Mouse (Mus musculus) heart, embryonic 15.5 days (tissue): ENCODE results near the gene Asb15. TPM values are rescaled to one million over a fixed set of nuclear protein-coding genes. Genes with fewer than 3 reads are reported as not detected.
A peak's percentile ranks its signal among the peaks of the same experiment; 100 is the strongest.

Source experiments
- ATAC-seq: fragments of 200-750 bp; cut with Nextera tagmentation; replicated peaks from 2 replicates; pipeline ENCODE4 v1.8.0; 2017; ENCODE audit warnings: low read depth, moderate TSS enrichment; ENCODE audit not compliant: insufficient number of reproducible peaks, insufficient read depth, low FRiP score
- H3K27ac ChIP-seq: fragments of 300-500 bp; sonication (generic); 2 replicates; pipeline ENCODE4 v1.5.1; 2015; ENCODE audit warnings: mild to moderate bottlenecking, inconsistent platforms
- H3K27me3 ChIP-seq: fragments of 300-500 bp; sonication (generic); 2 replicates; pipeline ENCODE4 v1.6.1; 2015; ENCODE audit warnings: inconsistent platforms
- H3K36me3 ChIP-seq: fragments of 300-500 bp; sonication (generic); 2 replicates; pipeline ENCODE4 v1.6.1; 2015; ENCODE audit warnings: mild to moderate bottlenecking, inconsistent platforms
- H3K4me1 ChIP-seq: fragments of 300-500 bp; sonication (generic); replicated peaks from 2 replicates; pipeline ENCODE4 v1.6.1; 2015; ENCODE audit warnings: inconsistent platforms
- H3K4me2 ChIP-seq: fragments of 300-500 bp; sonication (generic); 2 replicates; pipeline ENCODE4 v1.6.1; 2015; ENCODE audit warnings: inconsistent platforms, mild to moderate bottlenecking, moderate library complexity
- H3K4me3 ChIP-seq: fragments of 300-500 bp; sonication (generic); 2 replicates; pipeline ENCODE4 v1.5.1; 2015; ENCODE audit warnings: mild to moderate bottlenecking, inconsistent platforms
- H3K9ac ChIP-seq: fragments of 300-500 bp; sonication (generic); 2 replicates; pipeline ENCODE4 v1.6.1; 2015; ENCODE audit warnings: mild to moderate bottlenecking, inconsistent platforms
- H3K9me3 ChIP-seq: fragments of 300-500 bp; sonication (generic); replicated peaks from 2 replicates; pipeline ENCODE4 v1.6.1; 2016; ENCODE audit warnings: inconsistent platforms
- WGBS: fragments of 180-500 bp; shearing (Covaris S2); methylation state at CpG from one replicate; pipeline ENCODE4 v1.1.7; 2015; ENCODE audit warnings: mixed read lengths; 5-methylcytosine and 5-hydroxymethylcytosine counted together
- polyA plus RNA-seq: library from polyadenylated mRNA; unstranded; fragments of >200 nt; fragmentation: Nextera tagmentation; extraction: Ambion mirVana; gene quantifications from 2 replicates; pipeline ENCODE4 v1.2.1, GENCODE M21; 2015

Gene Asb15
- polyA plus RNA-seq, 1 experiment from 2014 or later: 0.48 TPM

DNA sequence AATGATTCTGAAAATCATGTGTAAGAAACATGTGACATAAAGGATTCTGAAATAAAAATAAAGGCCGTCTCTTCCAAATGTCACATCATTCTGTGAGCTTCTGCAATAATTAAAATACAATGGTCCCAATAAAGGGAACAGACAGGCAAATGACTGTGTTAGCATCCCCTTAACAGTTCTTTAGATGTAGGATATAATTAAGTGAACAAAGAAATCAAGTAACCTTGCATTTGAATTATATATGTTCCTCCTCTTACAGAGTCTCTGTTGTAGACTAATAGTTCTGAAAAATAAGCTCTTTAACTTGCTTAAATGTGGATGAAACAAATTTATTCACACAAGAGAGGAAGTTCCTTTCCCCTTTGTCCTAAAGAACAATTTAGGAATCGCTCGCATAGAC, 10.5 kb downstream of the Asb15 start:
- Histone ChIP-seq H3K27me3 (no peaks in the 10 kb centered on the region), H3K36me3 (no peaks in the 10 kb centered on the region), H3K4me1 (peaks cover 17% of the 10 kb centered on the region), H3K4me3 (no peak overlapping the region), H3K9ac (no peak overlapping the region), H3K4me2 (no peak overlapping the region), H3K9me3 (no peaks in the 10 kb centered on the region), H3K27ac (no peak overlapping the region)
- ATAC-seq: no peak
- 83% methylated on average over 3 of the region's 3 CpGs for WGBS

DNA sequence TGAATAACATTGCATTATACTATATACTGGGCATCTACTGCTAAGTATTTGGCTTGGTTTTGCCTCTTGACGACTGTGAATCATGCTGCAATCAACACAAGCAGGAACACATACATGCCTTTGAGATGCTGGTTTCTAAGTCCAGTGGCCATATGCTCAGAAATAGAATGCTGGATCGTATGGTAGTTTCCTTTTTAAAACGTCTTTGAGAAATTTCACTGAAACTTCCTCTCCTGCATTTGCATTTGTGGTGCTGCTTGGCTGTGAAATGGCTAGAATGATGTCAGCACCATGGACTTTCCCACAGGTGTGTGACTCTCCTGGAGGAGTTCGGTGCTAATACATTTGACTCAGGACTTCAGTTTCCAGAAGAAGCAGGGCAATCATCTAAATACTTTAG, 12.2 kb downstream of the Asb15 start:
- 66% methylated on average over 4 of the region's 4 CpGs for WGBS
- Histone ChIP-seq H3K4me1 (peaks cover 17% of the 10 kb centered on the region), H3K27me3 (no peaks in the 10 kb centered on the region), H3K27ac (no peak overlapping the region), H3K9me3 (no peaks in the 10 kb centered on the region), H3K4me3 (no peak overlapping the region), H3K4me2 (no peak overlapping the region), H3K9ac (no peak overlapping the region), H3K36me3 (no peaks in the 10 kb centered on the region)
- ATAC-seq: no peak

DNA sequence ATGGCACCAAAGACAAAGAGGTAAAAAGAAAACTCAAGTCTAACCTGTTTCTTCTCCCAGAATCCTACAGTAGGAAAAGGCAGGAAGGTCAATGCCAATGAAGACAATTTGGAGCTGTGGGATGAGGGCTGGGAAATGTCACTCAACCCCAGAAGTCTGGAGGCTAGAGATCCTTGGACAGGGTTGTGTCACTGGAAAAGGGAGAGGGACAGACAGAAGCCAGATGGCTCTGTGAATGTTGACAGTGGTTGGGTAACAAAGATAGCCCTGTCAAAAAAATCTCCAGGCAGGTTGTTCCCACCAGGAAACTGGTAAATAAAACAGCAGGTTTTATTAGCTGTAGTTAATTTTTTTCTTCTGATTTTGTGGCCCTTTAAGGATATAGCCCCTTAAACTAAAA, 14.4 kb downstream of the Asb15 start:
- H3K36me3 ChIP-seq: no peaks in the 10 kb centered on the region
- no peaks in the 10 kb centered on the region for H3K27me3 ChIP-seq
- peak overlapping the region; percentile 72 for H3K27ac ChIP-seq
- no peak for ATAC-seq
- H3K4me3 ChIP-seq: no peak overlapping the region
- H3K4me2 ChIP-seq: peak overlapping the region; percentile 3; the same call in 1 of the 2 replicates
- no peak overlapping the region for H3K9ac ChIP-seq
- peaks cover 28% of the 10 kb centered on the region for H3K4me1 ChIP-seq
- H3K9me3 ChIP-seq: no peaks in the 10 kb centered on the region

DNA sequence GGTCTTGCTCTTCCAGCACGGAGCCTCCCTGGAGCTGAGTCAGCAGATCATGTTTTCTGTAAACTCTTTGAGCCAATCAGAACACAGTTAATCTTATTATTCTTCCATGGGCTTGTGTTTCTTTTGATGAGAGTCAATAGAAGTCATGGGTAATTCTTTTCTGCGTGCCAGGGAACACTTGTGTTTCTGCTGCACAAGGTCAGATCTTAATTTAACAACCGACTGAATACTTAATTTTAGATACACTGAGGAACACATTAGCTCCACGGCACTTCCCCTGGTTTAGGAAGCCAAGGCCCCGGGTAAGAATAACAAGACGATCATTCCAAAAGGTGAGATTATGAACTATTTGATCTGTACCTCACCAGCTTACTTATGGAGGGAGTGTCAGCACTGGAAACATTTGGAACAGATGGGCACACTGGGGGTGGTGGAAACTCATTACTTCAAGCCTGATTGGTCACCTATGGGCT, 15.2 kb downstream of the Asb15 start:
- H3K4me2 ChIP-seq: peak overlapping the region; percentile 3; the same call in 1 of the 2 replicates
- WGBS: 32% methylated on average over 6 of the region's 6 CpGs
- peak overlapping the region; percentile 72 for H3K27ac ChIP-seq

DNA sequence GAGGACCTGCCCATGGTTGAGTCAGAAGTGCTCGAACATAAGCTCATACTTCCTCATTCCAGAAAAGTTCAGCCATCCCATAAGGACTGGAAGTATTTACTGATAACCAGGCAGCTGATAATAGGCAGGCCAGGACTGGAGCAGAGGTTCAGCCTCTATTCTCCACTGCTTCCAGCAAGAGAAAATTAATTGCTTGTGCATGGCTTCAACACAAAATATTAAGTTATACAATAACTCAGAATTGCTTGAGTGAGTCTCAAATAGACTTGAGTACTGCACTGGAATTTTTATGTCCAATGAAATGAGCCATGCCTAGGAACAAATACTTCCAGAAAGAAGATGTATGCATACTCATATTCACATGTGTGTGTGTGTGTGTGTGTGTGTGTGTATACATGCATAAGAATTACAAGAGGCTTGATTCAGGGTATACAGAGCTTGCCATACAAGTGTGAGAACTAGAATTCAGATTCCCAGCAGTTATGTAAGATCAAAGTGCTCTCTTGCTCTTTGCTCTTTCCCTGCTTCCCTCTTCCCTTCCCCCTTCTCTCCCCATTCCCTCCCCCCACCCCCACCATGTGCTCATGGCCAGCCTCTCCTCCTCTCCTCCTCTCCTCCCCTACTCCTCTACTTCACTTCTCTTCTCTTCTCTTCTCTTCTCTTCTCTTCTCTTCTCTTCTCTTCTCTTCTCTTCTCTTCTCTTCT, 18.9 kb downstream of the Asb15 start:
- peak overlapping the region; percentile 55; the same call in 1 of the 2 replicates for H3K27ac ChIP-seq
- no peak overlapping the region for H3K9ac ChIP-seq
- ATAC-seq: peak; percentile 70; the same call in 1 of the 2 replicates
- no peaks in the 10 kb centered on the region for H3K36me3 ChIP-seq
- H3K27me3 ChIP-seq: no peaks in the 10 kb centered on the region
- peaks cover 22% of the 10 kb centered on the region for H3K4me1 ChIP-seq
- H3K9me3 ChIP-seq: no peaks in the 10 kb centered on the region
- WGBS: 7% methylated on average over 1 of the region's 1 CpGs
- no peak overlapping the region for H3K4me3 ChIP-seq
- H3K4me2 ChIP-seq: no peak overlapping the region

More for the DNA sequence above, 15.2 kb downstream of the Asb15 start:
- Histone ChIP-seq H3K9ac (no peak overlapping the region), H3K4me1 (peaks cover 28% of the 10 kb centered on the region), H3K4me3 (no peak overlapping the region), H3K36me3 (no peaks in the 10 kb centered on the region), H3K9me3 (no peaks in the 10 kb centered on the region), H3K27me3 (no peaks in the 10 kb centered on the region)
- no peak for ATAC-seq

DNA sequence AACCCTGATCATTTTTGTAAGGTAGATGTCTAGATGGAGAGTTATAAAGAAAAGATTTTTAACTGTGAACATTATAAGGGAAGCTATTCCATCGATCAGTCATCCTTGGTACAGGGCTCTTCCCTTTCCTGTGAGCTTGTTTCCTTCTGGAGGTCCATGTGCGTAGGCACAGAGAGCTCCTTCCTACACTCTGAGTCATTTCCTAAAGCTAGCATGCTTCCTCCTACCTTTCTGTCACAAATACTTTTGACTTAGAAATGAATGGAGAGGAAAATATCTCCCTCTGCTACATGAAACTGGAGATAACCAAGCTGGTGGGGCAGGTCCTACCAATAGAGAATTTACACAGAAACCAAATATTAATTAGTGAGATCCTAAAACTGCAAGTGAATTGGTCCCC, 21.9 kb downstream of the Asb15 start:
- H3K9ac ChIP-seq: no peak overlapping the region

DNA sequence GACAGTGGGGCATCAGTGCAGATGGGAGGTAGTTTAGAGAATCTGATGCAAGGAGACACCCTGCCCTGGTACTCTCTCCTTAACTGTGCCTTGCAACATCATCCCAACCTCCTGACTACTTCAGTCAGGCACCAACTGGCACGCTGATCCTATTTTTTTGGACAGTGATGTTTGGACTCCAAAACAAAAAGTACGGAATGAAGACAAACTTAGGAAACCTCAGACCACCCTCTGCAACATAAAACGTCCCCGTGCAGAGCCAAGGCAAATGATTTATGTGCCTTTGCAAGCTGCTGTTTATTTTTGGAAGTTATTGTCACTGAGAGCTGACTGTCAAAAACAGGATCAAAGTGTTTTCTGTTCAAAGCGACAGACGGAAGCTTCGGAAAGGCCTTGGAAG, 24.1 kb downstream of the Asb15 start:
- no peak overlapping the region for H3K9ac ChIP-seq
- H3K9me3 ChIP-seq: no peaks in the 10 kb centered on the region
- WGBS: 33% methylated on average over 7 of the region's 7 CpGs
- H3K4me3 ChIP-seq: no peak overlapping the region
- ATAC-seq: no peak
- H3K4me2 ChIP-seq: no peak overlapping the region
- H3K4me1 ChIP-seq: peaks cover 18% of the 10 kb centered on the region
- no peaks in the 10 kb centered on the region for H3K27me3 ChIP-seq
- no peaks in the 10 kb centered on the region for H3K36me3 ChIP-seq
- H3K27ac ChIP-seq: no peak overlapping the region; the same call in 1 of the 2 replicates

More for the DNA sequence above, 21.9 kb downstream of the Asb15 start:
- Histone ChIP-seq H3K27ac (no peak overlapping the region), H3K36me3 (no peaks in the 10 kb centered on the region), H3K27me3 (no peaks in the 10 kb centered on the region), H3K4me3 (no peak overlapping the region), H3K9me3 (no peaks in the 10 kb centered on the region), H3K4me1 (peaks cover 20% of the 10 kb centered on the region), H3K4me2 (no peak overlapping the region)
- 63% methylated on average over 2 of the region's 2 CpGs for WGBS
- no peak for ATAC-seq

DNA sequence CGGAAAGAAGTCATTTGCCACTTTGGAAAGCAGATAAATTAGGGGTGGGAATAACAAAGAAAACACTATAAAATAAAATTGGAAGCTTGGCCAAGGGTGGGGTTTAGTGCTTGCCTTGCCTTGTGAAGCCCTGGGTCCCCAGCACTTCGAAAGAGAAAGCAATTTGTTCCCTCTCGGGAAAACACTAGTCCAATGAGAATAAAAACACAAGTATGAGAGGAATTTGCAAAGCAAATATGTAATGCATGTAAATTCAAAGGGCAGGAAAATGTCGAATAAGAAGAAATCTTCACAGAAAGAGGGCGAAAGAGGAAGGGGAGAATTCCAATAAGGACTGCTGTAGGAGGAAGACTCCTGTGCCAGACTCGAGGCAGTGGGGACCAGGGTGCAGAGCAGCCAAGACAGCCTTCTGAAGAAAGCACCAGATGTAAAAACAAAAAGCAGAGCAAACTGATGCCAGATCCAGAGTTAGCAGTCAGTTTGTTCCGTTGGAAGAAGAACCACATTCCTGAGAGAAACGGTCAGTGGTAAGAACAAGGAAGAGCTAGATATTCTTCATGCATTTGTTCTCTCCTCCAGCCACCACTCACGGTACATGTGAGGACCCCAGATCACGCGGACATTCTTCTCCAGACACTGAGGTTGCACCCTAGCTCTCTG, 26.6 kb downstream of the Asb15 start:
- no peak for ATAC-seq
- Histone ChIP-seq H3K27me3 (no peaks in the 10 kb centered on the region), H3K4me3 (no peak overlapping the region), H3K9ac (no peak overlapping the region), H3K9me3 (no peaks in the 10 kb centered on the region), H3K27ac (peak overlapping the region; percentile 43), H3K36me3 (no peaks in the 10 kb centered on the region), H3K4me1 (peaks cover 18% of the 10 kb centered on the region), H3K4me2 (peak overlapping the region; percentile 16)
- WGBS: 50% methylated on average over 11 of the region's 11 CpGs

DNA sequence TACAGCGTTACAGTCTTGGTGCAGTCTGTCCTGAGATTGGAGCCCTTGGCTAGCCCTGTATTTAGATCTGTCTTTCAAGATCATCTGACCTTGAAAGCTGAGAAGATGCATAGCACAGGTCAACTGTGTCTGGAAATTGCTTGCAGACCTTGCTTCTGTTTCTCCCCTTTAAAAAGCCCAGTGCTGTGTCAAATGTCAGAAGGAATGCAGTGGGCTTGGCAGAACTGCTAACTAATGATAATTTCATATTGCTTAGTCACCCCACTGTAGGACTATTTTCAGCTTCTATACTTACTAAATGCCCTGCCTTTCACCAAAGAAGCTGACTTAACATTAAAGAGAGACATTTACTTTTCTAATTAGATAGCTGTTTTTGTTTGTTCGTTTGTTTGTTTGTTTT, 27.5 kb downstream of the Asb15 start:
- Histone ChIP-seq H3K9ac (no peak overlapping the region), H3K4me3 (no peak overlapping the region), H3K27me3 (no peaks in the 10 kb centered on the region), H3K36me3 (no peaks in the 10 kb centered on the region), H3K4me1 (peaks cover 18% of the 10 kb centered on the region), H3K4me2 (no peak overlapping the region), H3K9me3 (no peaks in the 10 kb centered on the region), H3K27ac (peak overlapping the region; percentile 43)
- WGBS: 55% methylated on average over 2 of the region's 2 CpGs
- ATAC-seq: no peak

DNA sequence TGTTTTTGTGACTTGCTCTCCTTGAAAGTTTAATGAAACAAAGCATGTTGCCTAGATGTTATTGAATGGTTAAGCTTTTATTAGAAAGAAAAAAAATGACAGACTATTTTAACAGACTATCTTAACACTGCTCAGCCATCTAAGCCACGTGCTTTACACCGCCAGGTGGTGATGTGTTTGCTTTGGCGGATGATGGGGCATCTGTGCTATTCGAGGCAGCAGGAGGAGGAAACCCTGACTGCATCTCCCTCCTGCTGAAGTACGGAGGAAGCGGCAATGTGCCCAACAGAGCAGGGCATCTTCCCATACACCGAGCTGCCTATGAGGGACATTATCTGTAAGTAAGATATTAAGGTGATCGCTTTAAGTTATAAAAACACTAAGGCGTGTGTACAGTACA, 36.1 kb downstream of the Asb15 start:
- Histone ChIP-seq H3K9ac (no peak overlapping the region), H3K27ac (no peak overlapping the region), H3K4me3 (no peak overlapping the region), H3K4me1 (no peaks in the 10 kb centered on the region), H3K4me2 (no peak overlapping the region), H3K9me3 (no peaks in the 10 kb centered on the region), H3K27me3 (no peaks in the 10 kb centered on the region), H3K36me3 (no peaks in the 10 kb centered on the region)
- ATAC-seq: no peak
- WGBS: 53% methylated on average over 9 of the region's 9 CpGs

DNA sequence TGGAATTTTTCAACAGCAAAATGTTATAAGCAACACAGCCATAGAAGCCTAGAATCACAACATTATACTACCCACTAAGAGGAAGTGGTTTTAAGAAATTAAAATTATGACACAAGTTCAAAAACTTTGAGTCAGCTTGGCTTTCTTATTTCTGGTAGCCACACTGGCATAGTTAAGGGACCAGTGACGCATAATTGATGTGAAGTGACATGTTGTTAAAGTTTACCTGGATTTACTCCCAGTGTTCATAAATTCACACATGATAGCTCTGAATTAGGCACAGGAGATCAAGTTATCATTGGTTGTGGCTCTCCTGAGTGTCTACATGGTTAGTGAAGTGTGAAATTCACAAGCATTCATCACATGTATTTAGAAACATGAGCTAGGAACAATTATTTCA, 36.9 kb downstream of the Asb15 start:
- Histone ChIP-seq H3K9ac (no peak overlapping the region), H3K27me3 (no peaks in the 10 kb centered on the region), H3K27ac (no peak overlapping the region), H3K36me3 (no peaks in the 10 kb centered on the region), H3K4me1 (no peaks in the 10 kb centered on the region), H3K4me3 (no peak overlapping the region), H3K9me3 (no peaks in the 10 kb centered on the region), H3K4me2 (no peak overlapping the region)
- no peak for ATAC-seq
- 80% methylated on average over 1 of the region's 1 CpGs for WGBS

DNA sequence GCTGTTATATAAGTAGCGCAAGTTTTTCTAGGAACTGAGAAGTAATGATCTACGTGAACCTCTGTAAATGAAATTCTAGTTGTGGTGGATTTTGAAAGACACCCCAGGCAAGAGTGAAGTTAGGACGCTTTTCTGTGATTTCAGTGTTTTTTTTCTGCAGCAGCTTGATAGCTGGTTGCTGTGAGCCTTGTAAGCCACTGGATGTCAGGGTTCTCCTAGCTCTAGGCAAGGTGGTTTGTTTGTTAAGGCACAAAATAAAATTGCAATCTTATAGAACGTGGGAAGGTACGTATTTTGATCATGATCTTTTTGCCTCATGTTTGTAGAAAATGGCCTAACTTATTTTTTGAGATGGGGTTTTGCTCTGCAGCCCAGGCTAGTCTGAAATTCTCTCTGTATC, 41.0 kb downstream of the Asb15 start:
- no peak for ATAC-seq
- H3K4me3 ChIP-seq: no peak overlapping the region
- no peaks in the 10 kb centered on the region for H3K9me3 ChIP-seq
- WGBS: 70% methylated on average over 5 of the region's 5 CpGs
- H3K27ac ChIP-seq: no peak overlapping the region
- no peaks in the 10 kb centered on the region for H3K27me3 ChIP-seq
- H3K9ac ChIP-seq: no peak overlapping the region
- no peaks in the 10 kb centered on the region for H3K36me3 ChIP-seq
- peaks cover 11% of the 10 kb centered on the region for H3K4me1 ChIP-seq
- H3K4me2 ChIP-seq: no peak overlapping the region
